Mouse (Mus musculus): ENCODE measurements around the gene Ccnl1. TPM values are rescaled to one million over a fixed set of nuclear protein-coding genes. Genes with fewer than 3 reads are reported as not detected.
A peak's percentile ranks its signal among the peaks of the same experiment; 100 is the strongest.

Gene Ccnl1
- total and polyA plus RNA-seq, 2 experiments from 2014 or later: 38.7 to 58.4 TPM

DNA sequence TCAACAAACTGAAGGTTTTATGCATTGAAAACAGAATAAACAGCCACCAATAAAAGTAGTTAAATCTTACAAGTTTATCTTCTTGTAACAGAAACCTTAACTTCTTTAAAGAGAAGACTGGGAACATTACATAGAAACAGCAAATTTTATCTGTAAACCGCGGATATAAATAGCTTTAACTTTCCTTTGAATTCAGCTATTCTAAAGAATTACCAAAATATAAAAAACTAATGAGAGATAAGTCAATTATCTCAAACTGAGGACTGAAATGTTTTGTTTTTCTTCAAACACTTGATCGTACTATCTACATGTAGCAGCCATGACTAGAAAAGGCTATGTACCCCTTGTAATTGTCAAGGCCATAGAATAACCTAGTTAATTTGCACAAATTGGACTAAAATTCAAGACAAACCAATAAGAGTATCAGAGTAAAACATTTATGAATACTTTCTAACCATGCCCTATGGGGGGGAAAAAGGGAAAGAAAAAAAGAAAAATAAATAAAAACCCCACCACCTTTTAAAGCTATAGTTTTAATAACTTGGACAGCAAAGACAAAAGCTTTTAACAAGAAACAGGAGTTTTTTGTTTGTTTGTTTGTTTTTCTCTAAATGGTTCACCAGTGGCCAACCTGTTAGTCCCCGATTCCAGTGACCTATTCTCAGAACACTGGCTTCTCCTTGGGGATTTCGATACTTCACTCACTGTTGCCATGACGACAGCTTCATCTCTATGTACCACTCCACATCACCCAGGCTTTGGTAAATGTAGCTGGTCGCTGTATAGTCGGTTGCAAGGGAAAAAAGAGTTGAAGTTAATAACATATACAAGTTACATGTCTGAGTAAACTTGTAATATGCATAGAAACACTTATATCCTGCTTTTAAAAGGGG, 3.3 kb downstream of the Ccnl1 start:
- no peaks in the 10 kb centered on the region for H3K9me3 ChIP-seq (ENCODE audit: low read length)
- DNase-seq (ENCODE audit: low spot score): peak; percentile 59
- peaks cover 14% of the 10 kb centered on the region; the same call in 1 of the 2 replicates for H3K4me1 ChIP-seq (ENCODE audit: insufficient read depth, low read length)
- H3K36me3 ChIP-seq (ENCODE audit: insufficient read depth, low read length): peaks cover 18% of the 10 kb centered on the region; the same call in 1 of the 2 replicates
- no peak overlapping the region for H3K4me2 ChIP-seq (ENCODE audit: low read depth, low read length, poor library complexity, severe bottlenecking)
- no peak for TF ChIP-seq CTCF (IDR thresholded peaks at IDR 0.05)
- no peak overlapping the region for H3K27ac ChIP-seq (ENCODE audit: low read depth, low read length)
- H3K27me3 ChIP-seq (ENCODE audit: insufficient read depth, low read length): no peaks in the 10 kb centered on the region
- no peak overlapping the region for H3K9ac ChIP-seq (replicated peaks; ENCODE audit: low read length, poor library complexity, severe bottlenecking)
- WGBS: 44% methylated on average over 8 of the region's 8 CpGs
- no peak overlapping the region for H3K4me3 ChIP-seq (ENCODE audit: low read depth, low read length)
- no peak for ATAC-seq (ENCODE audit: low FRiP score)

DNA sequence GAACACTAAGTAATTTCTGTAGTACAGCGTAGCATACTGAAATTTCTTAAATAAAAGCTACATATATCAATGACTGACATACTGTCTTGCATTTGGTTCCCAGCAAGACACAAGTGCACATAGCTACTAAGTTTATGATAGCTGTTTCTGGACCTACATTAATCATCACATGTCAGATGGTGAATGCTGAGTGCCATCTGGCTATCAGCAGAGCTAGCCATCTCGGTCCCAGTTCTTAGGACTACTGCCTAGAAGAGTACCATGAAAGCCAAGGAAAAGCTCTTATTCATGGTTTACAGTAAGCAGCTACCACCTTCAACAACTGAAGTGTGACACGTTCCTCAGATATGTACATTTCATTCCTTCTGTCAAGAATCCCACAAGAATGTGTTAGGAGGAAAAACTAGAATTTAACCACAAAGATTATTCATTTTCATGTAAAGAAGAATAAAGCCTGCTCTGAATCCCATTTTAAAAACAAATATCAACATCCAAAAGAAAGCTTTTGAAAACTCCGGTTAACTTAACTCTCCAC, 7.2 kb downstream of the Ccnl1 start:
- 89% methylated on average over 4 of the region's 4 CpGs for WGBS
- peaks cover 39% of the 10 kb centered on the region for H3K36me3 ChIP-seq (ENCODE audit: insufficient read depth, low read length)

DNA sequence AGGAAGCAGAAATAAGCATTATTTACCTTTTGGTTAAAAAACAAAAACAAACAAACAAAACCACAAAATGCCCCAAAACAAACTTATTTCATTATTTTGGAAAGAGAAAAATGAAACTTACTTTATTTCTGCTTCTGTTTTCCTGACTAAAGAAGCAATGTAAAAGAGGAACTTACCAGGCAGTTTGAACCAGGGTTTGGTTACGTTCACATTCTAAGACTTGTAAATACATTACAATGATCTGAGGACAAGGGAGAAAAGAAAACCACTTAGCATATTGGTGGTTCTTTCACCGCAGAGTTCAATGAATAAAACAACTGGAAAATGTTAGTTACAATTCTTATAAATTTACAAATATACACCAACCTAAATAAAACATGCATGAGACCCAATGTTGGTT, 7.7 kb downstream of the Ccnl1 start:
- no peak for ATAC-seq (ENCODE audit: low FRiP score)
- H3K4me2 ChIP-seq (ENCODE audit: low read depth, low read length, poor library complexity, severe bottlenecking): no peak overlapping the region
- H3K27ac ChIP-seq (ENCODE audit: low read depth, low read length): no peak overlapping the region
- H3K9me3 ChIP-seq (ENCODE audit: low read length): no peaks in the 10 kb centered on the region
- H3K4me3 ChIP-seq (ENCODE audit: low read depth, low read length): no peak overlapping the region
- 94% methylated on average over 2 of the region's 2 CpGs for WGBS
- no peak overlapping the region for H3K9ac ChIP-seq (replicated peaks; ENCODE audit: low read length, poor library complexity, severe bottlenecking)
- no peaks in the 10 kb centered on the region for H3K27me3 ChIP-seq (ENCODE audit: insufficient read depth, low read length)
- TF ChIP-seq CTCF (IDR thresholded peaks at IDR 0.05): no peak
- DNase-seq (ENCODE audit: low spot score): no peak
- peaks cover 43% of the 10 kb centered on the region for H3K36me3 ChIP-seq (ENCODE audit: insufficient read depth, low read length)
- peaks cover 6% of the 10 kb centered on the region; the same call in 1 of the 2 replicates for H3K4me1 ChIP-seq (ENCODE audit: insufficient read depth, low read length)

More for the DNA sequence above, 7.2 kb downstream of the Ccnl1 start:
- H3K9ac ChIP-seq (replicated peaks; ENCODE audit: low read length, poor library complexity, severe bottlenecking): no peak overlapping the region
- no peak overlapping the region for H3K4me2 ChIP-seq (ENCODE audit: low read depth, low read length, poor library complexity, severe bottlenecking)
- H3K4me1 ChIP-seq (ENCODE audit: insufficient read depth, low read length): peaks cover 6% of the 10 kb centered on the region; the same call in 1 of the 2 replicates
- TF ChIP-seq CTCF (IDR thresholded peaks at IDR 0.05): no peak
- H3K4me3 ChIP-seq (ENCODE audit: low read depth, low read length): no peak overlapping the region
- no peaks in the 10 kb centered on the region for H3K9me3 ChIP-seq (ENCODE audit: low read length)
- DNase-seq (ENCODE audit: low spot score) (peak; percentile 12), ATAC-seq (ENCODE audit: low FRiP score) (no peak)
- no peaks in the 10 kb centered on the region for H3K27me3 ChIP-seq (ENCODE audit: insufficient read depth, low read length)
- H3K27ac ChIP-seq (ENCODE audit: low read depth, low read length): no peak overlapping the region

DNA sequence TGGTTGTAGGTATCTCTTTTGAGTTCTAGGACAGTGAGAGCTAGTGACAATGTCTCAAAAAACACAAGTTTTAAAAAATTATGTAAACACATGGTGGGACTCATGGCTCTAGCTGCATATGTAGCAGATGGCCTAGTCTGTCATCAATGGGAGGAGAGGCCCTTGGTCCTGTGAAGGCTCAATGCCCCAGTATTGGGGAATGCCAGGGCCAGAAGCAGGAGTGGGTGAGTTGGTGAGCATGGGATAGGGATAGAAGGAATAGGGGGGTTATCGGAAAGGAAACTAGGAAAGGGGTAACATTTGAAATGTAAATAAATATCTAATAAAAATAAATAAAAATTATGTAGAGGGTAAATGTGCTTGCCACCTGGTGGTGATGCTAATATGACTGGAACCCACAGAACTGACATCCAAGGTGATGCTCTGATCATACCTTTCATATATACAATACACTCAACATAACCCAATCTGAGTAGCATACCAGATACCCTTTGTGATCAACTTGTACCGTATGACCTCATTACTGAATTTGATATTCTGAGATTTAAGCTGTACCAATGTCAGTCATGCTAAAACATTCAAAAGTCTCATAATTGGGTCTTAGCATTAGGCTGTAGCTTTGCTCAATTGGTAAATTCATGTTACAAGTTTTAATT, 12.6 kb downstream of the Ccnl1 start:
- no peaks in the 10 kb centered on the region for H3K27me3 ChIP-seq (ENCODE audit: insufficient read depth, low read length)
- H3K36me3 ChIP-seq (ENCODE audit: insufficient read depth, low read length): peaks cover 45% of the 10 kb centered on the region
- no peak overlapping the region for H3K4me2 ChIP-seq (ENCODE audit: low read depth, low read length, poor library complexity, severe bottlenecking)
- H3K4me1 ChIP-seq (ENCODE audit: insufficient read depth, low read length): no peaks in the 10 kb centered on the region
- WGBS: 93% methylated on average over 2 of the region's 2 CpGs
- H3K4me3 ChIP-seq (ENCODE audit: low read depth, low read length): no peak overlapping the region
- no peak overlapping the region for H3K27ac ChIP-seq (ENCODE audit: low read depth, low read length)
- DNase-seq (ENCODE audit: low spot score): no peak
- no peaks in the 10 kb centered on the region for H3K9me3 ChIP-seq (ENCODE audit: low read length)
- TF ChIP-seq CTCF (IDR thresholded peaks at IDR 0.05): no peak
- H3K9ac ChIP-seq (replicated peaks; ENCODE audit: low read length, poor library complexity, severe bottlenecking): no peak overlapping the region
- ATAC-seq (ENCODE audit: low FRiP score): peak; percentile 44; the same call in 1 of the 2 replicates

DNA sequence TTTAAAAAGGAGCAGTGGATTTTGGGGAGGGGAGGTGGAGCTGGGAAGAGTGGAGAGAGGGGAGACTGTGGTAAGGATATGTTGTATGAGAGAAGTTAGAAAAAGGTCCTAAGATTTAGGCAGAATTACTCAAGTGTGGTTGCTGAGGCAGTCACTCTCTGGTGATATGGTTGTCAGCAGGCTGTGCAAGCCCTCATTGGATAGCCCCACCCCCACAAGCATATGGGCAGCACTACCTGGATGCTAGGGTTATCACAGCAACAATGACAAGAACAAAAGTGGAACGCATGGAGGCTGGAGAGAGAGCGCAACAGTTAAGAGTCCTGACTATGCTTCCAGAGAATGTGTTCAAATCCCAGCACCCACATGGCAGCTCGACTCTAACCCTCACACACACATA, 13.3 kb downstream of the Ccnl1 start:
- ATAC-seq (ENCODE audit: low FRiP score): 0 out of 2 replicates have a peak, but pooled peaks have one; percentile 11
- Histone ChIP-seq H3K4me1 (ENCODE audit: insufficient read depth, low read length) (no peaks in the 10 kb centered on the region), H3K4me2 (ENCODE audit: low read depth, low read length, poor library complexity, severe bottlenecking) (no peak overlapping the region), H3K36me3 (ENCODE audit: insufficient read depth, low read length) (peaks cover 42% of the 10 kb centered on the region), H3K27ac (ENCODE audit: low read depth, low read length) (no peak overlapping the region), H3K9ac (replicated peaks; ENCODE audit: low read length, poor library complexity, severe bottlenecking) (no peak overlapping the region), H3K4me3 (ENCODE audit: low read depth, low read length) (no peak overlapping the region), H3K27me3 (ENCODE audit: insufficient read depth, low read length) (no peaks in the 10 kb centered on the region), H3K9me3 (ENCODE audit: low read length) (no peaks in the 10 kb centered on the region)
- TF ChIP-seq CTCF (IDR thresholded peaks at IDR 0.05): no peak
- no peak for DNase-seq (ENCODE audit: low spot score)
- 91% methylated on average over 3 of the region's 3 CpGs for WGBS
